Mouse (Mus musculus): ENCODE measurements around the gene Stab2. TPM values are rescaled to one million over a fixed set of nuclear protein-coding genes. Genes with fewer than 3 reads are reported as not detected.

The Stab2 gene
- polyA plus RNA-seq, 1 experiment from 2014 or later: 16.3 TPM

- no peak overlapping the region for H3K4me3 ChIP-seq (replicated peaks)
- ATAC-seq (ENCODE audit: low read depth) (no peak), DNase-seq (no peak)
- H3K9ac ChIP-seq: no peak overlapping the region
- no peaks in the 10 kb centered on the region for H3K36me3 ChIP-seq
- peaks cover 8% of the 10 kb centered on the region; the same call in 1 of the 2 replicates for H3K4me1 ChIP-seq (replicated peaks)
- no peaks in the 10 kb centered on the region for H3K9me3 ChIP-seq (replicated peaks)
- WGBS (ENCODE audit: insufficient replicate concordance): 74% methylated on average over 9 of the region's 9 CpGs
- no peaks in the 10 kb centered on the region for H3K27me3 ChIP-seq
- no peak overlapping the region for H3K4me2 ChIP-seq
- no peak overlapping the region for H3K27ac ChIP-seq
Observed at GRCm38 (mm10) chr10:86794794-86795535, 212.9 kb downstream of the Stab2 start.

GRCm38 (mm10) chr10:86794196-86794595, 213.6 kb downstream of the Stab2 start:
- Histone ChIP-seq H3K4me1 (replicated peaks) (peaks cover 8% of the 10 kb centered on the region; the same call in 1 of the 2 replicates), H3K4me2 (no peak overlapping the region), H3K27me3 (no peaks in the 10 kb centered on the region), H3K9ac (no peak overlapping the region), H3K36me3 (no peaks in the 10 kb centered on the region), H3K9me3 (replicated peaks) (no peaks in the 10 kb centered on the region), H3K4me3 (replicated peaks) (no peak overlapping the region), H3K27ac (no peak overlapping the region)
- ATAC-seq (ENCODE audit: low read depth): no peak
- 79% methylated on average over 4 of the region's 4 CpGs for WGBS (ENCODE audit: insufficient replicate concordance)
- DNase-seq: no peak

GRCm38 (mm10) chr10:86793509-86793951, 214.3 kb downstream of the Stab2 start:
- Histone ChIP-seq H3K9ac (no peak overlapping the region), H3K9me3 (replicated peaks) (no peaks in the 10 kb centered on the region), H3K4me1 (replicated peaks) (peaks cover 8% of the 10 kb centered on the region; the same call in 1 of the 2 replicates), H3K4me2 (no peak overlapping the region), H3K27ac (no peak overlapping the region), H3K36me3 (no peaks in the 10 kb centered on the region), H3K4me3 (replicated peaks) (no peak overlapping the region), H3K27me3 (no peaks in the 10 kb centered on the region)
- ATAC-seq (ENCODE audit: low read depth) (0 out of 2 replicates have a peak, but pooled peaks have one; percentile 15), DNase-seq (no peak)
- WGBS (ENCODE audit: insufficient replicate concordance): 62% methylated on average over 2 of the region's 2 CpGs

- peaks cover 8% of the 10 kb centered on the region; the same call in 1 of the 2 replicates for H3K4me1 ChIP-seq (replicated peaks)
- DNase-seq: no peak
- H3K4me3 ChIP-seq (replicated peaks): no peak overlapping the region
- no peaks in the 10 kb centered on the region for H3K9me3 ChIP-seq (replicated peaks)
- H3K27ac ChIP-seq: no peak overlapping the region
- H3K36me3 ChIP-seq: no peaks in the 10 kb centered on the region
- no peak overlapping the region for H3K9ac ChIP-seq
- no peaks in the 10 kb centered on the region for H3K27me3 ChIP-seq
- no peak overlapping the region for H3K4me2 ChIP-seq
- WGBS (ENCODE audit: insufficient replicate concordance): 68% methylated on average over 7 of the region's 7 CpGs
- no peak for ATAC-seq (ENCODE audit: low read depth)
Observed at GRCm38 (mm10) chr10:86791507-86792184, 216.2 kb downstream of the Stab2 start.

Other genes starting within 250 kb of the Stab2 start
- not detected in 2 replicates for gene Gm49358, start 244.1 kb downstream of the Stab2 start, polyA plus RNA-seq (2015; fragmentation: Nextera tagmentation; extraction: Ambion mirVana)
- gene Nt5dc3, start 229.0 kb downstream of the Stab2 start, polyA plus RNA-seq (2015; fragmentation: Nextera tagmentation; extraction: Ambion mirVana): 0.35 and 0.61 TPM in 2 replicates
- not detected in 2 replicates for gene 1700113H08Rik, start 50.0 kb upstream of the Stab2 start, polyA plus RNA-seq (2015; fragmentation: Nextera tagmentation; extraction: Ambion mirVana)